Mouse (Mus musculus) macrophage (primary cell): Measurements from ENCODE around the gene Mmp11. TPM values are rescaled to one million over a fixed set of nuclear protein-coding genes. Genes with fewer than 3 reads are reported as not detected.

Experiments
- H3K27ac ChIP-seq: fragments of 350-480 bp; formaldehyde crosslinking; 2 replicates; pipeline ENCODE4 v1.9.0; 2021
- H3K36me3 ChIP-seq: fragments of 350-480 bp; formaldehyde crosslinking; 2 replicates; pipeline ENCODE4 v1.9.0; 2021; ENCODE audit errors: inconsistent target
- H3K4me3 ChIP-seq: fragments of 350-480 bp; formaldehyde crosslinking; 2 replicates; pipeline ENCODE4 v1.9.0; 2021; ENCODE audit errors: inconsistent target
- H3K79me2 ChIP-seq: fragments of 350-480 bp; formaldehyde crosslinking; 2 replicates; pipeline ENCODE4 v1.9.0; 2021; ENCODE audit errors: inconsistent target
- WGBS: methylation state at CpG from one replicate; pipeline ENCODE4 v1.1.7; 2026; ENCODE audit warnings: inconsistent platforms; ENCODE audit not compliant: missing documents; 5-methylcytosine and 5-hydroxymethylcytosine counted together
- polyA plus RNA-seq: library from polyadenylated mRNA; stranded (reverse); fragments of 250-400 nt; gene quantifications from 3 replicates; pipeline ENCODE4 v1.2.4, GENCODE M21; 2018; ENCODE audit warnings: inconsistent platforms
- total RNA-seq, 78 experiments: library from RNA; depleted of rRNA; stranded (reverse); fragments of 250-400 nt; gene quantifications; 1 replicate in 9 of 78; 2 replicates in 24 of 78; 3 replicates in 43 of 78; 4 replicates in 2 of 78; pipeline ENCODE4 v1.2.4; 2018; ENCODE audit warnings: inconsistent platforms in 56 of 78

Gene Mmp11
- total RNA-seq (2018; cell fraction: chromatin; rRNA removed), result 1 to 10 TPM in 3 of 26 experiments, under 1 TPM in 3, not detected in 20; 0.37 to 5.6 (median 0.80) TPM
- total RNA-seq (2018; cell fraction: cytosol; rRNA removed), result 1 to 10 TPM in 1 of 26 experiments, under 1 TPM in 19, not detected in 6; 0.03 to 1.2 (median 0.28) TPM
- 1 to 10 TPM in 3 of 26 experiments, under 1 TPM in 7, not detected in 16; 0.30 to 2.1 (median 0.64) TPM for total RNA-seq (2018; cell fraction: nucleus; rRNA removed)
- polyA plus RNA-seq, result 0.36 to 1.3 TPM (median 1.0 TPM) in 3 replicates

DNA sequence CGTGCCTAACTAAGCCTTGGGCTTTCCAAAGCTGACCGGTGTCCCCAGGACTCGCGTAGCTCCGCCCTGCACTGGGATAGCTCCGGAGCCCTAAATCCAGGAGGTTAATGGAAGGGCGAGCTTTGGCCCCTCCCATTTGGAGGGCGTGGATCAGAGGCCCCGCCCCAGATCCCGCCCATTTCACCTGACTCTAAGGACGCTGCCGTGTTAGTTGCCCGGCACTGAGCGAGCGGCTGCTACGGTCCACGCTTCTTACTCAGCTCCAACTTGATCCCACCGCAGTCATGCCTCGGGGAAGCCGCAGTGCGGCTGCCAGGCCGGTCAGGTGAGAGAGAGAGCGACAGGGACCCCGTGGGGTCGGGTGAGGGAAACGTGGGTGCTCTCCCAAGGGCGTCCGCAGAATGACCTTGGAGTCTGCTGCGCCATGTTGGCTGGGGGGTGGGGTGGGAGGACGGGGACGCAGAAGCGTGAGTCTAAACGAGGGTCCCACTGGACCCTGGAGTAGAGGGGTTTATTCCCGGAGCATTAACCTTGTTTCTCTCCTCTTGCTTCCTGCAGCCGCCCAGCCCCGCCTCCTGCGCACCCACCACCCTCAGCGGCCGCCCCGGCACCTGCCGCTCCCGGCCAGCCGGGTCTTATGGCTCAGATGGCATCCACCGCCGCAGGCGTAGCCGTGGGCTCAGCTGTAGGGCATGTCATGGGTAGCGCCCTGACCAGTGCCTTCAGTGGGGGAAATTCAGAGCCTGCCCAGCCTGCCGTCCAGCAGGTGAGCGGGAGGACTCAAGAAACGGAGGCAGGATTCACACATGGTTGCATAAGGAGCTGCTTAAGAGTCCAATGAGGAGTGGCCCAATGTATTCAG is at the start of gene Mmp11:
Gene Mmp11, minus strand, starts transcription at position 817 of the 862 bp plus-strand sequence.
- peak within 1 kb of the TSS; percentile 49 for H3K4me3 ChIP-seq
- H3K79me2 ChIP-seq, result no peaks in the 10 kb centered on the region
- WGBS, result 5% methylated on average over 42 of the region's 51 CpGs
- H3K36me3 ChIP-seq, result no peaks in the 10 kb centered on the region
- no peak within 1 kb of the TSS for H3K27ac ChIP-seq

DNA sequence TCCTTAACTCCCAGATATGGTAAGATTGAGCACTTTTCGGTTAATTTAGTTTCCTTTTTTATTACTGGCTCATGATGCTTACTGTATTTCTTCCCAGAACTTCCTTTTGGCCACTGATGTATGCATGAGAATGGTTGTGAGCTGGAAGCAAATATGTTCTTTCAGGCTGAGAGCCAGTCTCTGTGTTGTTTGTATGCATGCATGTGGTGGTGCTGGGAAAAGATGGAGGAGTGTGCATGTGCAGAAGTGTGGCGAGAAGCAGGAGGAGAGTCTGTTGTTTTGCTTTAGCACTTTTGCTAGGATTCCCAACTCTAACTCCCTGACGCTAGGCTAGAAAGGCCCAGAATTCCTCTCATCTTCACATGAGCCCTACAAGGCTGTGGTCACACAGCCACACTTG is 43.1 kb upstream of the Mmp11 start:
- H3K27ac ChIP-seq, result no peak overlapping the region
- no peaks in the 10 kb centered on the region for H3K79me2 ChIP-seq
- H3K4me3 ChIP-seq, result no peak overlapping the region
- WGBS, result 96% methylated on average over 3 of the region's 3 CpGs
- no peaks in the 10 kb centered on the region for H3K36me3 ChIP-seq

DNA sequence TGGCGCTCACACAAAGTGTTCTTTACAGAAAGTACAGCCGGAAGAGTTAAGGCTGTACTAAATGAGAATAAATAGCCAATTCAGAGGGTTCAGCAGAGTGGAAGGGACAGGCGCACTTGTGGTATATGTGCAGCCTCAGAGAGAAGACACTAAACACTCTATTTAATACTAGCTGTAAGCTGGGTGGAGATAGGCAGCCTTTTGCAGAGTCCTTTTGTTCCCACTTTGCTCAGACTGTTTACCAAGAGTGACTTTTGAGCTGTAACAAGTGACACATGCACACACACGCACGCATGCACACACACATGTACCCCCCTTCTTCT is 42.5 kb upstream of the Mmp11 start:
- Histone ChIP-seq H3K27ac (no peak overlapping the region), H3K36me3 (no peaks in the 10 kb centered on the region), H3K4me3 (no peak overlapping the region), H3K79me2 (no peaks in the 10 kb centered on the region)
- WGBS, result 83% methylated on average over 5 of the region's 5 CpGs

GRCm38 (mm10) chr10:75978119-75978834 is 42.0 kb upstream of the Mmp11 start:
- no peak overlapping the region for H3K4me3 ChIP-seq
- WGBS, result 27% methylated on average over 10 of the region's 10 CpGs
- H3K79me2 ChIP-seq, result no peaks in the 10 kb centered on the region
- no peak overlapping the region for H3K27ac ChIP-seq
- H3K36me3 ChIP-seq, result no peaks in the 10 kb centered on the region

DNA sequence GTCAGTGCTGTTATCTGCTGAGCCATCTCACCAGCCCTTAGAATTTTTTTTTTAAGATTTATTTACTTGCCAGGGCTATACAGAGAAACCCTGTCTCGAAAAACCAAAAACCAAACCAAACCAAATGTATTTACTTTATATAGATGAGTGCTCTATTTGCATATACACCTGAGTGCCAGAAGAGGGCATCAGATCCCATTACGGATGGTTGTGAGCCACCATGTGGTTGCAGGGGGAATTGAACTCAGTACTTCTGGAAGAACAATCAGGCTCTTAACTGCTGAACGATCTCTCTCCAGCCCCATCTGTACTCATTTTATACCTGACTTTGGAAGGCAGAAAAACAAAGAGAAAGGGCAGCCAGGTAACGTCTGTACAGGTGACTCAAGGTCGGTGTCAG is 38.9 kb upstream of the Mmp11 start:
- WGBS, result 75% methylated on average over 5 of the region's 5 CpGs
- Histone ChIP-seq H3K36me3 (no peaks in the 10 kb centered on the region), H3K4me3 (no peak overlapping the region), H3K79me2 (no peaks in the 10 kb centered on the region), H3K27ac (no peak overlapping the region)

GRCm38 (mm10) chr10:75973846-75974245 is 37.5 kb upstream of the Mmp11 start:
- no peak overlapping the region for H3K4me3 ChIP-seq
- H3K36me3 ChIP-seq, result no peaks in the 10 kb centered on the region
- no peaks in the 10 kb centered on the region for H3K79me2 ChIP-seq

DNA sequence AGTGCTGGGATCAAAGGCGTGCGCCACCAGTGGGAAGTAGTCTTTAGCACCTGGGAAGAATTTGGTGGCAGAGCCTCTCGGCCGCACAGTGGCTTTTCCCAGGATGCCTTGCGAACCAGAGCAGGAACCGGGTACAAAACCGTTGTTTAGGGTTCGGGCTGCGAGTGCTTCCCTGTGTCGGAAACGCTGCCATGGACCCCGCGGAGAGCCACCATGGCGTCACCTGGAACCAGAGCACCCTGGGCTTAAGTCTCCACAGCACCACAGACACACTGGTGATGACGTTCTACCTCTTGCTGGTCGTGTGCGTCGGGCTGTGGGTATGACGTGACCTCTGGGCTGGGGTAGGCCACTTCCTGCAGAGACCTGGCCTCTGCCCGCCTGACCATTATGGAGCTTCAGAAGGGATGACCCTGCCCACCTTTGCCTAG is 18.1 kb upstream of the Mmp11 start, which contains the start of gene Gm5134:
Gene Gm5134, plus strand, starts transcription at position 134 of the 431 bp plus-strand sequence.
- Histone ChIP-seq H3K79me2 (no peaks in the 10 kb centered on the region), H3K27ac (no peak within 1 kb of the TSS), H3K4me3 (peak within 1 kb of the TSS; percentile 2; the same call in 1 of the 2 replicates), H3K36me3 (no peaks in the 10 kb centered on the region)
- 22% methylated on average over 20 of the region's 20 CpGs for WGBS

More at GRCm38 (mm10) chr10:75973846-75974245, 37.5 kb upstream of the Mmp11 start:
- no peak overlapping the region for H3K27ac ChIP-seq
- 90% methylated on average over 10 of the region's 10 CpGs for WGBS

GRCm38 (mm10) chr10:75951424-75952050 is 15.2 kb upstream of the Mmp11 start:
- no peaks in the 10 kb centered on the region for H3K79me2 ChIP-seq
- H3K4me3 ChIP-seq, result no peak overlapping the region; the same call in 1 of the 2 replicates
- 3% methylated on average over 13 of the region's 13 CpGs for WGBS
- H3K36me3 ChIP-seq, result no peaks in the 10 kb centered on the region
- no peak overlapping the region for H3K27ac ChIP-seq

GRCm38 (mm10) chr10:75950791-75951210 is 14.5 kb upstream of the Mmp11 start:
- WGBS, result 22% methylated on average over 23 of the region's 23 CpGs
- no peaks in the 10 kb centered on the region for H3K36me3 ChIP-seq
- no peak overlapping the region for H3K4me3 ChIP-seq
- no peaks in the 10 kb centered on the region for H3K79me2 ChIP-seq
- H3K27ac ChIP-seq, result no peak overlapping the region

DNA sequence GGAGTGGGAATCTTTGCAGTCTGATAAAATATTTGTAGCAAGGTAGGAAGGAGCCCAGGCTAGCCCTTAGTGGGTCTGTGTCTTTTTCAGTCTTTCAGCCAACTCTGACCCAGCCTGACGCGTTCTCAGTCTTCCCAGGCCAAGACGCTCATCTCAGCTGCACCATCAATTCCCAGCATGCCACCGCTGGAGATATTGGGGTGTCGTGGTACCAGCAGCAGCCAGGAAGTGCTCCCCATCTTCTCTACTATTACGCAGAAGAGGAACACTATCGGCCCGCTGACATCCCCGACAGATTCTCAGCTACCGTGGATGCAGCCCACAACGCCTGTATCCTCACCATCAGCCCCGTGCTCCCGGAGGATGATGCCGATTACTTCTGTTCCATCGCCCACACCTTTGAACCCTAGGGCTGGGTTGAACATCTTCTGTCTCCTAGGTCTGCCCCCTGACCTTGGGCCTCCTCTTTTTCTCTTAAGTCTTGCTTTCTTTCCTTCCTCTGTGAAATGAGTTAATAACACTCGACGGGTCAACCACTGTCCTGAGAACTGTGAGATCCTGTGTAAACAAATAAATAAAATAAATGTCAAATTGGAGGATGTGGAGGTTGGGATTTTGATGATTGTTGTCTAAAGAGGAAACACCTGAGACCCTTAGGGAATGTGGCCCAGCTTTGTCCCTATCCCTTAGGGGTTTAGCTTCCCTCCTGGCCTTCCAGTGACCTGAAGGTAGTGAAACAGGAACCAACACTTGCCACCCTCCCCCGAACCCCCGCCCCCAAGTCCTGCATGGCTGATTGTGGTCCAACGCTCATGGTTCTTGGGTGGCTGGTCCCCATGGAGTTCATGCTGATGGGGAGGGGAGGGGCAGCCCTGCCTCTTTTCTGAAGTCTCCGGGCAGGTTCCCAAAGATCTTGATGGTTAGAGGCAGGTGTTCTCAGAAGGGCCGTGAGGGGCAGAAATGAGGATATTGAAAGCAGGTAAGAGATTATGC is 13.1 kb upstream of the Mmp11 start:
- Histone ChIP-seq H3K36me3 (no peaks in the 10 kb centered on the region), H3K79me2 (no peaks in the 10 kb centered on the region), H3K4me3 (no peak overlapping the region), H3K27ac (no peak overlapping the region)
- 63% methylated on average over 22 of the region's 22 CpGs for WGBS

DNA sequence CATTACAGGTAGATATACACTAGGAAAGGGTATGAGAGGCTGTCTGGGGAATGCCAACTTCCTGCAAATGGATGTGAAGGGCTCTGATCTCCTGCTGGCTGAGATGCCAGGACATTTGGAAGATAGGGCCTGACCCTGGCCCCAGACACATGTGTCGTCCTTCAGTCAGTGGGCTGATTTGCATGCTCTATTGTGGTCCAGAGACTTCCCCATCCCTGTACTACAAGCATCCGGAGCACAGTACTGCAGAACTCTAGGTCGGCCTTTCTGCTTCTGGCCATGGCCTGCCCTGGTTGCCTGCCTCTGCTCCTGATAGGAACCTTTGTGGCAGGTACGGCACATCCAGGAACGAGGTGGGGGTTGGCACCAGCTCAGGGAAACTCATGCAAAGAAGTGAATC is 11.8 kb upstream of the Mmp11 start:
- no peak overlapping the region for H3K27ac ChIP-seq
- H3K4me3 ChIP-seq, result no peak overlapping the region
- 77% methylated on average over 5 of the region's 5 CpGs for WGBS
- H3K36me3 ChIP-seq, result no peaks in the 10 kb centered on the region
- no peaks in the 10 kb centered on the region for H3K79me2 ChIP-seq

DNA sequence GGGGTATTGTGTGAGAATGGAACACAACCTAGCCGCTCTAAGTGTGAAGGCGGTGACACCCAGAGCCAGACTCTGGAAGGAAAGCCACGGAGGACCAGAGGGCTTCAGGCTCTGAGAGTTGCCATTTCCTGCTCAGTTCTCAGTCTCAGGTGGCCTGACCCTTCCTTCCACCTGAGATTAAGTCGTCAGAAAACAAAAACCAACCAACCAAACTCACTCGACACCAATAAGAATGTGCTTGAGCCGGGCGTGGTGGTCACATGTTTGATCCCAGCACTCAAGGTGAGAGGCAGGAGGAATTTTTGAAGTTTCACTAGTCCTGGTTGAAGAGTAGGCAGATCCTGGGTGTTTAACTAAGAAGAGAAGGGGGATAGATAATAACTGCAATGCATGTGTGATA is 9.6 kb upstream of the Mmp11 start:
- no peak overlapping the region for H3K27ac ChIP-seq
- no peaks in the 10 kb centered on the region for H3K79me2 ChIP-seq
- H3K4me3 ChIP-seq, result no peak overlapping the region
- WGBS, result 88% methylated on average over 7 of the region's 7 CpGs
- no peaks in the 10 kb centered on the region for H3K36me3 ChIP-seq

DNA sequence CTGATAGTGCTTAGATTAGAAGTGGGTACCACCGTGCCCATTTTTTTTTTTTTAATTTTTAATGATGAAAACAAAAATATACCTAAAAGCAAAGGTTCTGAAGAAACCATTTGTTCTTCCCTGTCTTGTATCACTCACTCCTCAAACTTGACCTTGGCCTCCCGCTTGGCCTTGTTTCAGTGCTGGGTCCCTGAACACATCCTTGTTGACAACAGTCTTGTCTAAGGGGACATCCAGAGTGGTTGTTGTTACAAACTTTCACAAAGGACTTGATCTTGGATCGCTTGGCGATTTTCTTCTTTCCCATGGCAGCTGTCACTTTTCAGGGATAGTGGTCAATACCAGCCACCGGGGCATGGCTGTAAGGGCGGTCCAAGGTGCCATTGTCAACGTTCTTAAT is 8.9 kb upstream of the Mmp11 start:
- no peaks in the 10 kb centered on the region for H3K36me3 ChIP-seq
- H3K4me3 ChIP-seq, result no peak overlapping the region
- no peak overlapping the region for H3K27ac ChIP-seq
- WGBS, result 95% methylated on average over 6 of the region's 7 CpGs
- no peaks in the 10 kb centered on the region for H3K79me2 ChIP-seq
